In genomic region chr13:21718381-21719080, GRCm38 (mm10) we compare ENCODE assay signal across 8 mouse cellular contexts. TPM values are rescaled to one million over a fixed set of nuclear protein-coding genes. Genes with fewer than 3 reads are reported as not detected.
A peak's percentile ranks its signal among the peaks of the same experiment; 100 is the strongest.
DNase-seq lines count a peak whose midpoint lies in the region; ATAC-seq lines count a peak whose summit lies in the region.

No protein-coding gene starts in this region.

- no peak for DNase-seq in heart, adult 18-20 months
- DNase-seq in NIH3T3 (ENCODE audit: low read depth) = peak; percentile 9
- no peak for DNase-seq in cerebellum, postnatal 10 days
- DNase-seq in urinary bladder, postnatal 14 days (ENCODE audit: low spot score) = no peak

- no peaks in the 10 kb centered on the region for H3K9me3 ChIP-seq in heart, embryonic 11.5 days (replicated peaks; ENCODE audit: control insufficient read depth, low read length)
- H3K9me3 ChIP-seq in forebrain, embryonic 16.5 days (ENCODE audit: control insufficient read depth, low read length) = no peaks in the 10 kb centered on the region

- H3K36me3 ChIP-seq in heart, embryonic 11.5 days (ENCODE audit: control insufficient read depth, insufficient read depth, low read length) = no peaks in the 10 kb centered on the region
- no peaks in the 10 kb centered on the region for H3K36me3 ChIP-seq in forebrain, embryonic 16.5 days (ENCODE audit: control insufficient read depth, insufficient read depth)
- H3K36me3 ChIP-seq in macrophage (ENCODE audit: inconsistent target) = no peaks in the 10 kb centered on the region

- peaks cover 13% of the 10 kb centered on the region for H3K4me1 ChIP-seq in heart, embryonic 11.5 days (ENCODE audit: control insufficient read depth, insufficient read depth, low read length)
- H3K4me1 ChIP-seq in forebrain, embryonic 16.5 days (replicated peaks; ENCODE audit: control insufficient read depth, insufficient read depth, low read length) = peaks cover 31% of the 10 kb centered on the region

- H3K4me3 ChIP-seq in heart, embryonic 11.5 days (ENCODE audit: low read depth, low read length) = peak overlapping the region; percentile 32
- peak overlapping the region; percentile 54 for H3K4me3 ChIP-seq in forebrain, embryonic 16.5 days (replicated peaks; ENCODE audit: low read length)
- peak overlapping the region; percentile 26 for H3K4me3 ChIP-seq in macrophage (ENCODE audit: inconsistent target)

- H3K79me2 ChIP-seq in macrophage (ENCODE audit: inconsistent target) = no peaks in the 10 kb centered on the region

- ATAC-seq in heart, embryonic 11.5 days (replicated peaks; ENCODE audit: insufficient number of reproducible peaks, low FRiP score, low TSS enrichment) = no peak
- ATAC-seq in forebrain, embryonic 16.5 days = no peak
- ATAC-seq in megakaryocyte progenitor cell, adult 5-6 weeks (replicated peaks; ENCODE audit: poor library complexity) = no peak

- WGBS in heart, embryonic 11.5 days (ENCODE audit: insufficient replicate concordance) = 71% methylated on average over 4 of the region's 4 CpGs
- WGBS in forebrain, embryonic 16.5 days = 45% methylated on average over 4 of the region's 4 CpGs
- WGBS in macrophage (ENCODE audit: missing documents) = 83% methylated on average over 4 of the region's 4 CpGs

- H3K4me2 ChIP-seq in heart, embryonic 11.5 days = peak overlapping the region; percentile 58
- H3K4me2 ChIP-seq in forebrain, embryonic 16.5 days (ENCODE audit: low read length) = peak overlapping the region; percentile 83

- no peaks in the 10 kb centered on the region for H3K27me3 ChIP-seq in heart, embryonic 11.5 days (ENCODE audit: control insufficient read depth, insufficient read depth, low read length)
- no peaks in the 10 kb centered on the region for H3K27me3 ChIP-seq in forebrain, embryonic 16.5 days (replicated peaks; ENCODE audit: control insufficient read depth, insufficient read depth, low read length)

- peak overlapping the region; percentile 67 for H3K27ac ChIP-seq in heart, embryonic 11.5 days (ENCODE audit: low read depth, low read length)
- peak overlapping the region; percentile 78 for H3K27ac ChIP-seq in forebrain, embryonic 16.5 days (ENCODE audit: low read length)
- H3K27ac ChIP-seq in macrophage = peak overlapping the region; percentile 58

- H3K9ac ChIP-seq in heart, embryonic 11.5 days (ENCODE audit: low read depth, low read length) = peak overlapping the region; percentile 74
- peak overlapping the region; percentile 61 for H3K9ac ChIP-seq in forebrain, embryonic 16.5 days (replicated peaks; ENCODE audit: low read depth, low read length)

RNA-seq across cellular contexts. Expression of gene Hist1h3h, which starts 1.1 kb away (rescaled TPM):
- 4.4 TPM in 1 of 2 replicates, not detected in the other for polyA plus RNA-seq in heart, embryonic 11.5 days (2014; fragmentation: Nextera tagmentation; extraction: Ambion mirVana)
- 10 to 100 TPM; 11.0 to 14.3 TPM for total RNA-seq in heart, adult 18-20 months (2021)
- polyA plus RNA-seq in forebrain, embryonic 16.5 days (2015; fragmentation: Nextera tagmentation; extraction: Ambion mirVana) = 2.2 and 3.7 TPM in 2 replicates
- 10 to 100 TPM in 4 of 26 experiments, 1 to 10 TPM in 11, not detected in 11; 4.3 to 26.8 (median 8.4) TPM for total RNA-seq in macrophage (2018; cell fraction: chromatin; rRNA removed)
- 10 to 100 TPM in 19 of 26 experiments, 1 to 10 TPM in 7; 3.3 to 55.4 (median 17.2) TPM for total RNA-seq in macrophage (2018; cell fraction: cytosol; rRNA removed)
- 10 to 100 TPM in 5 of 26 experiments, 1 to 10 TPM in 11, not detected in 10; 2.5 to 43.2 (median 6.7) TPM for total RNA-seq in macrophage (2018; cell fraction: nucleus; rRNA removed)
- polyA plus RNA-seq in macrophage (2018) = 1.6 TPM in 1 of 3 replicates, not detected in the others
- 35.1 and 67.8 TPM in 2 replicates for total RNA-seq in megakaryocyte progenitor cell, adult 5-6 weeks (2015)
- total RNA-seq in megakaryocyte progenitor cell, adult 5-6 weeks (2017) = 208 and 295 TPM in 2 replicates

RNA-seq across cellular contexts. Expression of gene Hist1h2ai, which starts 2.3 kb away (rescaled TPM):
- polyA plus RNA-seq in heart, embryonic 11.5 days (2014; fragmentation: Nextera tagmentation; extraction: Ambion mirVana) = 6.5 and 8.4 TPM in 2 replicates
- 10 to 100 TPM in 1 of 2 experiments, 1 to 10 TPM in 1; 4.0 to 15.4 TPM for total RNA-seq in heart, adult 18-20 months (2021)
- 12.5 and 20.8 TPM in 2 replicates for polyA plus RNA-seq in forebrain, embryonic 16.5 days (2015; fragmentation: Nextera tagmentation; extraction: Ambion mirVana)
- total RNA-seq in macrophage (2018; cell fraction: chromatin; rRNA removed) = 10 to 100 TPM in 8 of 26 experiments, 1 to 10 TPM in 5, not detected in 13; 4.0 to 22.3 (median 10.1) TPM
- 10 to 100 TPM in 19 of 26 experiments, 1 to 10 TPM in 7; 4.4 to 64.5 (median 19.2) TPM for total RNA-seq in macrophage (2018; cell fraction: cytosol; rRNA removed)
- total RNA-seq in macrophage (2018; cell fraction: nucleus; rRNA removed) = 10 to 100 TPM in 7 of 26 experiments, 1 to 10 TPM in 11, not detected in 8; 3.0 to 27.8 (median 7.8) TPM
- polyA plus RNA-seq in macrophage (2018) = not detected in 3 replicates
- 2.0 and 5.0 TPM in 2 replicates for total RNA-seq in megakaryocyte progenitor cell, adult 5-6 weeks (2015)
- total RNA-seq in megakaryocyte progenitor cell, adult 5-6 weeks (2017) = 2,894 and 3,659 TPM in 2 replicates

RNA-seq across cellular contexts. Expression of gene Hist1h2bl, which starts 2.6 kb away (rescaled TPM):
- polyA plus RNA-seq in heart, embryonic 11.5 days (2014; fragmentation: Nextera tagmentation; extraction: Ambion mirVana) = not detected in 2 replicates
- 10 to 100 TPM in 1 of 2 experiments, 1 to 10 TPM in 1; 7.7 to 11.5 TPM for total RNA-seq in heart, adult 18-20 months (2021)
- polyA plus RNA-seq in forebrain, embryonic 16.5 days (2015; fragmentation: Nextera tagmentation; extraction: Ambion mirVana) = 1.9 TPM in 1 of 2 replicates, not detected in the other
- 1 to 10 TPM in 2 of 26 experiments, not detected in 24; 4.9 to 5.7 TPM for total RNA-seq in macrophage (2018; cell fraction: chromatin; rRNA removed)
- 10 to 100 TPM in 3 of 26 experiments, 1 to 10 TPM in 22, not detected in 1; 1.9 to 13.9 (median 4.7) TPM for total RNA-seq in macrophage (2018; cell fraction: cytosol; rRNA removed)
- total RNA-seq in macrophage (2018; cell fraction: nucleus; rRNA removed) = 1 to 10 TPM in 5 of 26 experiments, not detected in 21; 3.4 to 8.9 (median 3.6) TPM
- polyA plus RNA-seq in macrophage (2018) = not detected in 3 replicates
- 264 and 265 TPM in 2 replicates for total RNA-seq in megakaryocyte progenitor cell, adult 5-6 weeks (2015)
- 396 and 423 TPM in 2 replicates for total RNA-seq in megakaryocyte progenitor cell, adult 5-6 weeks (2017)

RNA-seq across cellular contexts. Expression of gene Hist1h2bm, which starts 3.3 kb away (rescaled TPM):
- polyA plus RNA-seq in heart, embryonic 11.5 days (2014; fragmentation: Nextera tagmentation; extraction: Ambion mirVana) = 1.4 and 1.6 TPM in 2 replicates
- 1 to 10 TPM; 2.0 to 3.6 TPM for total RNA-seq in heart, adult 18-20 months (2021)
- polyA plus RNA-seq in forebrain, embryonic 16.5 days (2015; fragmentation: Nextera tagmentation; extraction: Ambion mirVana) = 1.2 and 2.2 TPM in 2 replicates
- total RNA-seq in macrophage (2018; cell fraction: chromatin; rRNA removed) = 1 to 10 TPM in 10 of 26 experiments, not detected in 16; 2.3 to 6.3 (median 3.2) TPM
- 10 to 100 TPM in 18 of 26 experiments, 1 to 10 TPM in 8; 3.5 to 37.0 (median 11.5) TPM for total RNA-seq in macrophage (2018; cell fraction: cytosol; rRNA removed)
- 10 to 100 TPM in 2 of 26 experiments, 1 to 10 TPM in 13, not detected in 11; 1.5 to 21.3 (median 2.7) TPM for total RNA-seq in macrophage (2018; cell fraction: nucleus; rRNA removed)
- polyA plus RNA-seq in macrophage (2018) = not detected in 3 replicates
- 116 and 137 TPM in 2 replicates for total RNA-seq in megakaryocyte progenitor cell, adult 5-6 weeks (2015)
- 542 and 561 TPM in 2 replicates for total RNA-seq in megakaryocyte progenitor cell, adult 5-6 weeks (2017)

RNA-seq across cellular contexts. Expression of gene Hist1h4j, which starts 16.3 kb away (rescaled TPM):
- 0.79 and 1.1 TPM in 2 replicates for polyA plus RNA-seq in heart, embryonic 11.5 days (2014; fragmentation: Nextera tagmentation; extraction: Ambion mirVana)
- total RNA-seq in heart, adult 18-20 months (2021) = 1 to 10 TPM; 1.9 to 3.4 TPM
- 0.94 and 1.2 TPM in 2 replicates for polyA plus RNA-seq in forebrain, embryonic 16.5 days (2015; fragmentation: Nextera tagmentation; extraction: Ambion mirVana)
- total RNA-seq in macrophage (2018; cell fraction: chromatin; rRNA removed) = 10 to 100 TPM in 2 of 26 experiments, 1 to 10 TPM in 18, not detected in 6; 1.4 to 14.6 (median 3.1) TPM
- 10 to 100 TPM in 10 of 26 experiments, 1 to 10 TPM in 16; 3.0 to 24.7 (median 8.4) TPM for total RNA-seq in macrophage (2018; cell fraction: cytosol; rRNA removed)
- 10 to 100 TPM in 6 of 26 experiments, 1 to 10 TPM in 18, not detected in 2; 1.3 to 36.2 (median 4.5) TPM for total RNA-seq in macrophage (2018; cell fraction: nucleus; rRNA removed)
- not detected in 3 replicates for polyA plus RNA-seq in macrophage (2018)
- total RNA-seq in megakaryocyte progenitor cell, adult 5-6 weeks (2015) = 3.0 and 6.7 TPM in 2 replicates
- total RNA-seq in megakaryocyte progenitor cell, adult 5-6 weeks (2017) = 303 and 332 TPM in 2 replicates
